Mouse (Mus musculus): ENCODE measurements around the gene Cttnbp2. TPM values are rescaled to one million over a fixed set of nuclear protein-coding genes. Genes with fewer than 3 reads are reported as not detected.

Gene Cttnbp2
- polyA plus RNA-seq, 1 experiment from 2014 or later: 1.4 TPM

DNA sequence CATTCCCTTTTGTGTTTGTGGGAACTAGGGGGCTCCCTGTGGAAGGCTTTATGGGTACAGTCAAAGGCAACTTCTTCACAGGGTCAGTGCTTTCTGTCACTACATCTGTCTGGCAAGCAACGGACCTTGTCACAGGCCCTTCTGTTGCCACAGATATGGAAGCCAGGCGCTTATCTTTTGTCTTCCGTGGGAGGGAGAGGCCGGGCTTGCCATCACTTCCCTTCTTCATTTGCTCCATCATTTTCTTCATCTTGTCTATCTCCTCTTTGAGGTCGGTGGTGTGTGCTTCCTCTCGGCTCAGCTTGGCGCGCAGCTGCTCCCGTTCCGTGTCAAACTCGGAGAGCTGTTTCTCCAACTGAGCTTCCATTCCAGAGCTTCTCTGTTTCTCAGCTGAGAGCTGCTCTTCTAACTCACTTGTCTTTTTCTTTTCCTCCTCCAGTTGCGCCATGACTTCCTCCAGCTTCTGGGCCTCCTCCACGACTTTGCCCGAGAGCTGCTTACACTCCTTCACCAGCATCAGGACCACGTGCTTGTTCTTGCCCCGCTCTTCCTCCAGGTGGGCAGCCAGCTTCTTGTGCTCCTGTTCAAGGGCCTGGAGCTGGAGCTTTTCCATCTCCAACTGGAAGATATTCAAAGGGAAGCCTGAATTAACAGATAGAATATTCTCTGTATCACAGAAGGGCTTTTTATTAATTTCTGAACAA lies 79.7 kb downstream of the Cttnbp2 start:
- H3K36me3 ChIP-seq: no peaks in the 10 kb centered on the region
- H3K9me3 ChIP-seq (replicated peaks): no peaks in the 10 kb centered on the region
- H3K4me2 ChIP-seq: peak overlapping the region; percentile 66
- H3K4me1 ChIP-seq (replicated peaks): peaks cover 41% of the 10 kb centered on the region
- DNase-seq (peak; percentile 72), ATAC-seq (ENCODE audit: low read depth) (peak; percentile 97)
- 23% methylated on average over 16 of the region's 16 CpGs for WGBS (ENCODE audit: insufficient replicate concordance)
- H3K4me3 ChIP-seq (replicated peaks): peak overlapping the region; percentile 50
- peak overlapping the region; percentile 65 for H3K9ac ChIP-seq
- H3K27ac ChIP-seq: peak overlapping the region; percentile 90
- H3K27me3 ChIP-seq: no peaks in the 10 kb centered on the region

DNA sequence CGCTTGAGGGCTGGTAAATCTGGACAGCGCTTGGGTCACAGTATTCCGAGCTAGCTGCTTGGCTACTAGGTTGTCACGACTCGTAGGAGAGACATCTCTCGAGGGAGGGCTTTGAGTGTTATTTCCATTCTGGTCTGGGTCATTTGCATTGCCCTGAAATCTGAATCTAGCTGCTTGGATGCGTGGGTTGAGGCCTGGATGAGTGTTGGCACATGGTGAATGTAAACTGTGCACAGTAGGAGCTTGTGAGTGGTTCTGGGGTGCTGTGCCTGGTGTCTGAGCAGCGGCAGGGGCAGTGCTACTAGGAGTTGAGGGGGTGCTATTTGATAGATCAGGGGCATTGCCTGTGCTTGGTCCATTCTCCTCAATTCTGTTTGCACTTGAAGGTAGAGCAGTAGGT lies 80.3 kb downstream of the Cttnbp2 start:
- ATAC-seq (ENCODE audit: low read depth): peak; percentile 49
- no peaks in the 10 kb centered on the region for H3K9me3 ChIP-seq (replicated peaks)
- H3K36me3 ChIP-seq: no peaks in the 10 kb centered on the region
- H3K4me2 ChIP-seq: peak overlapping the region; percentile 66
- 70% methylated on average over 8 of the region's 8 CpGs for WGBS (ENCODE audit: insufficient replicate concordance)
- no peaks in the 10 kb centered on the region for H3K27me3 ChIP-seq
- H3K27ac ChIP-seq: peak overlapping the region; percentile 90
- peak overlapping the region; percentile 50 for H3K4me3 ChIP-seq (replicated peaks)
- peak overlapping the region; percentile 63 for H3K9ac ChIP-seq
- H3K4me1 ChIP-seq (replicated peaks): peaks cover 41% of the 10 kb centered on the region
- no peak for DNase-seq

DNA sequence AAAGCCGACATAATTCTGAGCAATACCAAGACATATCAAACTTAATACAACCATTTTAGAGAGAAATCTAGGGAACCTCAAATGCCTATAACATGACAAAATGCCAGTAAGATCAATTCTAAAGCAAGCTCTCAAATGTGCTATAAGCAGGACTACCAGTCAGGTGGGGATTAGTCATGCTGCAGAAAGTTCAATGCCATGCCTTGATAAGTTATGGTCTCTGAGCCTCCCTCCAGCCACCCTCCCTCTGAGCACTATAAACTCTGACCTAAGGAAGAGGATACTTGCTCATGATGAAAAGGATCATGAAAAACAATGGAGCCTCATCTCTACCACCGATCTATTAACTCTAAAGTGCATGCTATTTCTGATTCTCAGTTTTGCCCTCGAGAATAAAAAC lies 82.3 kb downstream of the Cttnbp2 start:
- ATAC-seq (ENCODE audit: low read depth) (no peak), DNase-seq (no peak)
- Histone ChIP-seq H3K36me3 (no peaks in the 10 kb centered on the region), H3K9ac (no peak overlapping the region), H3K9me3 (replicated peaks) (no peaks in the 10 kb centered on the region), H3K4me3 (replicated peaks) (no peak overlapping the region), H3K27ac (no peak overlapping the region), H3K27me3 (no peaks in the 10 kb centered on the region), H3K4me1 (replicated peaks) (peaks cover 38% of the 10 kb centered on the region), H3K4me2 (no peak overlapping the region)
- WGBS (ENCODE audit: insufficient replicate concordance): 72% methylated on average over 3 of the region's 3 CpGs

GRCm38 (mm10) chr6:18431891-18432290 lies 82.8 kb downstream of the Cttnbp2 start:
- no peak overlapping the region for H3K4me3 ChIP-seq (replicated peaks)
- no peaks in the 10 kb centered on the region for H3K36me3 ChIP-seq
- DNase-seq: no peak
- 91% methylated on average over 2 of the region's 2 CpGs for WGBS (ENCODE audit: insufficient replicate concordance)
- peaks cover 36% of the 10 kb centered on the region for H3K4me1 ChIP-seq (replicated peaks)
- no peak overlapping the region for H3K4me2 ChIP-seq
- H3K27ac ChIP-seq: no peak overlapping the region
- no peak for ATAC-seq (ENCODE audit: low read depth)
- H3K27me3 ChIP-seq: no peaks in the 10 kb centered on the region
- H3K9me3 ChIP-seq (replicated peaks): no peaks in the 10 kb centered on the region
- H3K9ac ChIP-seq: no peak overlapping the region

GRCm38 (mm10) chr6:18430062-18430461 lies 84.6 kb downstream of the Cttnbp2 start:
- ATAC-seq (ENCODE audit: low read depth): no peak
- Histone ChIP-seq H3K27me3 (no peaks in the 10 kb centered on the region), H3K9me3 (replicated peaks) (no peaks in the 10 kb centered on the region), H3K9ac (no peak overlapping the region), H3K4me2 (no peak overlapping the region), H3K36me3 (no peaks in the 10 kb centered on the region), H3K27ac (no peak overlapping the region), H3K4me3 (replicated peaks) (no peak overlapping the region), H3K4me1 (replicated peaks) (peaks cover 22% of the 10 kb centered on the region)
- WGBS (ENCODE audit: insufficient replicate concordance): 79% methylated on average over 3 of the region's 3 CpGs
- no peak for DNase-seq

- no peaks in the 10 kb centered on the region for H3K9me3 ChIP-seq (replicated peaks)
- H3K36me3 ChIP-seq: no peaks in the 10 kb centered on the region
- H3K4me2 ChIP-seq: no peak overlapping the region
- H3K9ac ChIP-seq: no peak overlapping the region
- H3K4me1 ChIP-seq (replicated peaks): peaks cover 4% of the 10 kb centered on the region; the same call in 1 of the 2 replicates
- no peak overlapping the region for H3K4me3 ChIP-seq (replicated peaks)
- ATAC-seq (ENCODE audit: low read depth) (no peak), DNase-seq (no peak)
- no peaks in the 10 kb centered on the region for H3K27me3 ChIP-seq
- H3K27ac ChIP-seq: no peak overlapping the region
- WGBS (ENCODE audit: insufficient replicate concordance): 78% methylated on average over 6 of the region's 6 CpGs
These were observed 89.8 kb downstream of the Cttnbp2 start for GRCm38 (mm10) chr6:18424822-18425221.

DNA sequence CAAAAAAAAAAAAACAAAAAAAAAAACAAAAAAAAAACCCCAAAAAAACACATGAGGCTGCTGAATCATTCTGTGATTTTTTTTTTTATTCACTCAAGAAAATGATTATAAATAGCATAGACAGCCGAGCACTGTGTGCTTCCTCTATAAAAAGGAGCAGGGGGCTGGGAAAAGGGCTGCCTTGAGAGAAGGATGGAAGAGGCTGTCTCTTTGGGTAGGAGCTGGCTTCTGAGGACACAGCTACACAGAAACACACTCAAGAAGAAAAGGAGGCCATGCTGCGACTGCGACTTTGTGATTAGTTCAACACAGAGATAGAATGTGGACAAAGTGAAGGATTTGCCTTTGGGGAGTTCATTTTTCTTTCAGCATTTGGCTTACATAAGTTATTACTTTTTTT lies 90.3 kb downstream of the Cttnbp2 start:
- H3K36me3 ChIP-seq: no peaks in the 10 kb centered on the region
- WGBS (ENCODE audit: insufficient replicate concordance): 75% methylated on average over 3 of the region's 3 CpGs
- no peak for ATAC-seq (ENCODE audit: low read depth)
- DNase-seq: no peak
- H3K9me3 ChIP-seq (replicated peaks): no peaks in the 10 kb centered on the region
- H3K4me1 ChIP-seq (replicated peaks): peaks cover 4% of the 10 kb centered on the region; the same call in 1 of the 2 replicates
- H3K27ac ChIP-seq: no peak overlapping the region
- no peak overlapping the region for H3K4me2 ChIP-seq
- H3K27me3 ChIP-seq: no peaks in the 10 kb centered on the region
- no peak overlapping the region for H3K9ac ChIP-seq
- H3K4me3 ChIP-seq (replicated peaks): no peak overlapping the region

DNA sequence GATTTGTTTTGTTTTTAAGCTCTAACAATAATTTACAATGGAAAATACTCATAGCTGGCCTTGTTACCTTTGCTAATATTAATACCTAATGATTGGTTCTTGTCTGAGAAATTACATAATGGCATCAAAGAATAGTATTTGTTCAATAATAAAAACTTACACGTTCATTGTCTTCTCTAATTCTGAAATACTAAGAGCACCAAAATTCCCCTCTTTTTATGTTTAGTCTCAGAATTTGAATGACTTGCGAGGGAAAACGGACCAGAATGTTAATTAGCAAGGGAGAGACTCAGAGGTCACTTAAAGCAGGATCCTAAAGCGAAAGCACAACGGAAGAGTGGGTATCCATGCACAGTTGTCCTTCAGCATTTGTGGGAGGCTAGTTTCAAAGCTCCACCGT lies 91.5 kb downstream of the Cttnbp2 start:
- DNase-seq: no peak
- Histone ChIP-seq H3K9ac (no peak overlapping the region), H3K9me3 (replicated peaks) (no peaks in the 10 kb centered on the region), H3K4me1 (replicated peaks) (peaks cover 4% of the 10 kb centered on the region; the same call in 1 of the 2 replicates), H3K4me3 (replicated peaks) (no peak overlapping the region), H3K27ac (no peak overlapping the region), H3K4me2 (no peak overlapping the region), H3K27me3 (no peaks in the 10 kb centered on the region), H3K36me3 (no peaks in the 10 kb centered on the region)
- ATAC-seq (ENCODE audit: low read depth): no peak
- 66% methylated on average over 6 of the region's 6 CpGs for WGBS (ENCODE audit: insufficient replicate concordance)

DNA sequence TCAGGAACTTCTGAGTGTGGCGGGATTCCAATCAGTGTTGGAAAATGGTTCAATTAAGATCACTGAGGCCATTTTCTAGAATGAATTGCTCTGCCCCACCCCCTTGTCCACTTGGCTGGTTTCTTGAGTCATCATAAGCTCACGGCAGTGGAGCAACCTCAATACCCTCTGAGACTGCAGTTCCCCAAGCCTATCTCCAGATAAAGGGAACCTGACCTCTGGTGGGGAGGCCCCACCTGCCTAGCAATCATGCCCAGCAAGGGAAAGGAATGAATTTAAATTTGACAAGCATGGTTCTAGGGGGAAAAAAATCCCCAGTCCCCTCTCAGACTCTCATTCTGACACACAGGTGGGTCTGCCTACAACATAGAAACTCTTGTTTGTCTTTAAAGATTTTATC lies 93.1 kb downstream of the Cttnbp2 start:
- Histone ChIP-seq H3K27ac (no peak overlapping the region), H3K9ac (no peak overlapping the region), H3K4me3 (replicated peaks) (no peak overlapping the region), H3K4me1 (replicated peaks) (peaks cover 4% of the 10 kb centered on the region; the same call in 1 of the 2 replicates), H3K27me3 (no peaks in the 10 kb centered on the region), H3K4me2 (no peak overlapping the region), H3K36me3 (no peaks in the 10 kb centered on the region), H3K9me3 (replicated peaks) (no peaks in the 10 kb centered on the region)
- WGBS (ENCODE audit: insufficient replicate concordance): 51% methylated on average over 2 of the region's 2 CpGs
- ATAC-seq (ENCODE audit: low read depth) (peak; percentile 39; the same call in 1 of the 2 replicates), DNase-seq (no peak)

GRCm38 (mm10) chr6:18420660-18421059 lies 94.0 kb downstream of the Cttnbp2 start:
- WGBS (ENCODE audit: insufficient replicate concordance): 68% methylated on average over 9 of the region's 9 CpGs
- Histone ChIP-seq H3K4me2 (no peak overlapping the region), H3K4me3 (replicated peaks) (no peak overlapping the region), H3K36me3 (no peaks in the 10 kb centered on the region), H3K4me1 (replicated peaks) (peaks cover 12% of the 10 kb centered on the region), H3K27ac (no peak overlapping the region), H3K9ac (no peak overlapping the region), H3K27me3 (no peaks in the 10 kb centered on the region), H3K9me3 (replicated peaks) (no peaks in the 10 kb centered on the region)
- ATAC-seq (ENCODE audit: low read depth): no peak
- no peak for DNase-seq

- DNase-seq (no peak), ATAC-seq (ENCODE audit: low read depth) (no peak)
- WGBS (ENCODE audit: insufficient replicate concordance): 55% methylated on average over 6 of the region's 6 CpGs
- Histone ChIP-seq H3K36me3 (no peaks in the 10 kb centered on the region), H3K27ac (no peak overlapping the region), H3K4me2 (no peak overlapping the region), H3K4me3 (replicated peaks) (no peak overlapping the region), H3K27me3 (no peaks in the 10 kb centered on the region), H3K9ac (no peak overlapping the region), H3K9me3 (replicated peaks) (no peaks in the 10 kb centered on the region), H3K4me1 (replicated peaks) (peaks cover 15% of the 10 kb centered on the region)
These were observed 96.7 kb downstream of the Cttnbp2 start for GRCm38 (mm10) chr6:18417866-18418454.

DNA sequence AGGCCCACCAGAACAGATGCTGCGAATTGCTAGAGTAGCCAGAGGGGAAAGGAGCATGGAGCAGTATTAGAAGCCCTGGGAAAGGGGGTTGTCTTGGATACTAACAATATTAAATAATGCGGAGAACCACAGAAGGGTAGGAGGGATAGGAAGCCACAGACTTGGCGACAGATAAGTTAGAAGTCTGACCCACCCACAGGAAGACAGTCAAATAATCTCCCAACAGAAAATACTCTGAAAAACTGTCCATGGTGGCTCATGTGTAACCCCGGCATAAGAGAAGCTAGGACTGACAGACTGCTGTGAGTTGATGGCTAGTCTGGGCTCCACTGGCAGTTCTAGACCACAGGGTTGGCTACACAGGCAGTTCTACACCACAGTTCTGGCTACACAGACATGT lies 98.7 kb downstream of the Cttnbp2 start:
- no peak for DNase-seq
- 35% methylated on average over 4 of the region's 4 CpGs for WGBS (ENCODE audit: insufficient replicate concordance)
- H3K4me3 ChIP-seq (replicated peaks): no peak overlapping the region
- no peaks in the 10 kb centered on the region for H3K36me3 ChIP-seq
- peaks cover 11% of the 10 kb centered on the region for H3K4me1 ChIP-seq (replicated peaks)
- H3K27ac ChIP-seq: no peak overlapping the region
- H3K9me3 ChIP-seq (replicated peaks): no peaks in the 10 kb centered on the region
- no peak overlapping the region for H3K9ac ChIP-seq
- no peaks in the 10 kb centered on the region for H3K27me3 ChIP-seq
- peak; percentile 68 for ATAC-seq (ENCODE audit: low read depth)
- no peak overlapping the region for H3K4me2 ChIP-seq
